ENCODE assay signal across 18 mouse cellular contexts in genomic region chrX:102076886-102077765, GRCm38 (mm10). TPM values are rescaled to one million over a fixed set of nuclear protein-coding genes. Genes with fewer than 3 reads are reported as not detected.
DNase-seq lines count a peak whose midpoint lies in the region; TF ChIP-seq lines count a peak whose summit lies in the region.
"Had no signal": no experiment of that assay in that cellular context is flagged by ENCODE, and none has a peak within 500 bp of the region (broad histone marks: within the 10 kb centered on the region; RNA-seq: fewer than 3 reads in every experiment).

No protein-coding gene starts in this region.

- peak; percentile 33 to 51 for DNase-seq in cerebellum, postnatal 14 days
- DNase-seq in cerebellum, adult 9-10 months = no peak
- DNase-seq in kidney, adult 9 months = peak; percentile 56
- no peak for DNase-seq in kidney, adult 18-20 months
- DNase-seq in 3134 (ENCODE audit: extremely low read depth, insufficient read length, low spot score) = peak; percentile 36
- DNase-seq in Muller cell, postnatal 12 days (ENCODE audit: inconsistent ontology term) = peak; percentile 89
- DNase-seq in lung, postnatal 14 days = no peak
- DNase-seq in lung, adult 2 months = no peak
- DNase-seq: cerebellum, adult 11-12 months; heart, postnatal 14 days; liver, embryonic 13.5 days; retina, postnatal 1 day; thymus, postnatal 25 days had no signal

- 79% methylated on average over 7 of the region's 7 CpGs for whole genome bisulfite sequencing in lung, adult 2 months

- no peak overlapping the region for H3K4me3 ChIP-seq in lung, adult 2 months (replicated peaks; ENCODE audit: extremely low read depth, low read depth, low read length)
- H3K4me3 ChIP-seq: embryonic facial prominence, embryonic 12.5 days; erythroblast, embryonic 14.5 days; kidney, embryonic 15.5 days; limb, embryonic 13.5 days; liver, embryonic 13.5 days; lung, embryonic 15.5 days had no signal

- no peak for TF ChIP-seq CTCF in lung, adult 2 months (IDR thresholded peaks at IDR 0.05; ENCODE audit: insufficient read depth, low read length)

- no peak for TF ChIP-seq POLR2A in lung, adult 2 months (IDR thresholded peaks at IDR 0.05; ENCODE audit: borderline replicate concordance, extremely low read depth, low read depth, low read length)

- no peaks in the 10 kb centered on the region for H3K4me1 ChIP-seq in lung, adult 2 months (ENCODE audit: control insufficient read depth, insufficient read depth, low read length)
- H3K4me1 ChIP-seq: embryonic facial prominence, embryonic 12.5 days; liver, embryonic 13.5 days; lung, embryonic 15.5 days had no signal

RNA-seq across cellular contexts. Expression of gene Rtl5, which starts 6.0 kb away (rescaled TPM):
- polyA plus RNA-seq in lung, adult 2 months (2012; rRNA removed) = 5.3 and 6.8 TPM in 2 replicates

RNA-seq across cellular contexts. Expression of gene Pin4, which starts 42.1 kb away (rescaled TPM):
- 0.96 and 1.1 TPM in 2 replicates for polyA plus RNA-seq in lung, adult 2 months (2012; rRNA removed)

Comparison
In these comparisons a context has a peak if more than half of its experiments do, and no peak if none do; other contexts are left out.
1. DNase-seq: peak in cerebellum, postnatal 14 days (2 of 2), kidney, adult 9 months (single experiment), 3134 (single experiment) and Muller cell, postnatal 12 days (single experiment); none in cerebellum, adult 9-10 months (single experiment), kidney, adult 18-20 months (single experiment), lung, postnatal 14 days (single experiment) and lung, adult 2 months (single experiment).